Mouse (Mus musculus) thymus, postnatal 0 days (tissue): ENCODE results near the gene Calr3. TPM values are rescaled to one million over a fixed set of nuclear protein-coding genes. Genes with fewer than 3 reads are reported as not detected.

Experiments used
- DNase-seq: peaks from one replicate; pipeline ENCODE4 v3.0.0-alpha.2; 2015; ENCODE audit warnings: low spot score
- polyA plus RNA-seq: library from polyadenylated mRNA; unstranded; fragments of >200 nt; fragmentation: Nextera tagmentation; extraction: Ambion mirVana; gene quantifications from 2 replicates; pipeline ENCODE4 v1.2.1, GENCODE M21; 2015

Calr3 gene
- polyA plus RNA-seq, 1 experiment from 2014 or later, result 1.4 TPM

GRCm38 (mm10) chr8:72438248-72439015, 5.2 kb downstream of the Calr3 start:
- DNase-seq, result no peak

- no peak for DNase-seq
These were observed 8.7 kb downstream of the Calr3 start for GRCm38 (mm10) chr8:72434952-72435351.

- DNase-seq, result peak; percentile 56
These were observed 14.0 kb downstream of the Calr3 start for GRCm38 (mm10) chr8:72429676-72430075.

- no peak for DNase-seq
These were observed 20.7 kb downstream of the Calr3 start for GRCm38 (mm10) chr8:72422926-72423325.

GRCm38 (mm10) chr8:72421362-72422335, 22.0 kb downstream of the Calr3 start, which contains the start of gene Eps15l1:
Gene Eps15l1 (minus strand): TSS chr8:72421460.
- DNase-seq, result peak; percentile 99

GRCm38 (mm10) chr8:72420571-72421361, 22.9 kb downstream of the Calr3 start:
- peak; percentile 67 for DNase-seq

GRCm38 (mm10) chr8:72418073-72418472, 25.6 kb downstream of the Calr3 start:
- no peak for DNase-seq

GRCm38 (mm10) chr8:72415252-72415651, 28.4 kb downstream of the Calr3 start:
- DNase-seq, result no peak

- DNase-seq, result no peak
These were observed 29.8 kb downstream of the Calr3 start for GRCm38 (mm10) chr8:72413839-72414238.

GRCm38 (mm10) chr8:72409443-72409842, 34.2 kb downstream of the Calr3 start:
- DNase-seq, result peak; percentile 9

GRCm38 (mm10) chr8:72407878-72408277, 35.8 kb downstream of the Calr3 start:
- DNase-seq, result no peak

- no peak for DNase-seq
These were observed 40.7 kb downstream of the Calr3 start for GRCm38 (mm10) chr8:72402981-72403380.

GRCm38 (mm10) chr8:72401381-72401780, 42.3 kb downstream of the Calr3 start:
- DNase-seq, result no peak

GRCm38 (mm10) chr8:72385737-72386136, 57.9 kb downstream of the Calr3 start:
- no peak for DNase-seq

- peak; percentile 29 for DNase-seq
These were observed 61.3 kb downstream of the Calr3 start for GRCm38 (mm10) chr8:72382395-72382794.

GRCm38 (mm10) chr8:72380656-72381055, 63.0 kb downstream of the Calr3 start:
- DNase-seq, result no peak

GRCm38 (mm10) chr8:72376900-72377299, 66.8 kb downstream of the Calr3 start:
- no peak for DNase-seq

GRCm38 (mm10) chr8:72376309-72376708, 67.4 kb downstream of the Calr3 start:
- DNase-seq, result no peak

GRCm38 (mm10) chr8:72375161-72375560, 68.5 kb downstream of the Calr3 start:
- DNase-seq, result no peak
